Mouse (Mus musculus) erythroblast, embryonic 14.5 days (primary cell): ENCODE measurements at regions not wholly inside any gene's neighbourhood (a gene's known extent, or its start where the extent isn't known, plus 50 kb on each side); places are given as distances from the start of the nearest gene placed in this dataset.

ENCODE experiments used
- GATA1 ChIP-seq: IDR thresholded peaks from 2 replicates; pipeline ENCODE4 v1.6.1; 2012; ENCODE audit warnings: low read length, inconsistent platforms, mixed read lengths
- TAL1 ChIP-seq: IDR thresholded peaks from 3 replicates; pipeline ENCODE4 v1.6.1; 2012; ENCODE audit warnings: low read length, inconsistent platforms, mixed read lengths

- TF ChIP-seq TAL1 (no peak), GATA1 (no peak)
Measured at GRCm38 (mm10) chrX:11681274-11681673, 353.7 kb downstream of the H2al1j start.
